Mouse (Mus musculus): ENCODE measurements at regions not wholly inside any gene's neighbourhood (a gene's known extent, or its start where the extent isn't known, plus 50 kb on each side); places are given as distances from the start of the nearest gene placed in this dataset.

- TF ChIP-seq EP300 (IDR thresholded peaks at IDR 0.05; ENCODE audit: low read depth), result no peak
- no peak for TF ChIP-seq CTCF (IDR thresholded peaks at IDR 0.05; ENCODE audit: low read depth)
Measured at GRCm38 (mm10) chr2:72672908-72673901, 197.2 kb downstream of the Cdca7 start.

Data from heart, postnatal 0 days (tissue).